Mouse (Mus musculus) limb, embryonic 15.5 days (tissue): Measurements from ENCODE around the gene Hist2h4. TPM values are rescaled to one million over a fixed set of nuclear protein-coding genes. Genes with fewer than 3 reads are reported as not detected.
A peak's percentile ranks its signal among the peaks of the same experiment; 100 is the strongest.
"Not testable (repeated sequence)": the region's sequence is repeated elsewhere in the genome, so short reads cannot be mapped to it uniquely, and the experiment has no call there.

ENCODE experiments used
- ATAC-seq: fragments of 200-750 bp; cut with Nextera tagmentation; 2 replicates; pipeline ENCODE4 v1.8.0; 2017; ENCODE audit warnings: low read depth, moderate TSS enrichment; ENCODE audit not compliant: insufficient number of reproducible peaks, low FRiP score, low TSS enrichment
- H3K27ac ChIP-seq: fragments of 300-500 bp; sonication (generic); 2 replicates; pipeline ENCODE4 v1.5.1; 2015; ENCODE audit warnings: moderate library complexity, mild to moderate bottlenecking, inconsistent platforms
- H3K27me3 ChIP-seq: fragments of 300-500 bp; sonication (generic); 2 replicates; pipeline ENCODE4 v1.6.1; 2015; ENCODE audit warnings: inconsistent platforms
- H3K36me3 ChIP-seq: fragments of 300-500 bp; sonication (generic); 2 replicates; pipeline ENCODE4 v1.6.1; 2015; ENCODE audit warnings: inconsistent platforms
- H3K4me1 ChIP-seq: fragments of 300-500 bp; sonication (generic); 2 replicates; pipeline ENCODE4 v1.6.1; 2015; ENCODE audit warnings: inconsistent platforms
- H3K4me2 ChIP-seq: fragments of 300-500 bp; sonication (generic); 2 replicates; pipeline ENCODE4 v1.6.1; 2015; ENCODE audit warnings: mild to moderate bottlenecking, inconsistent platforms
- H3K4me3 ChIP-seq: fragments of 300-500 bp; sonication (generic); 2 replicates; pipeline ENCODE4 v1.5.1; 2015; ENCODE audit warnings: mild to moderate bottlenecking, inconsistent platforms
- H3K9ac ChIP-seq: fragments of 300-500 bp; sonication (generic); 2 replicates; pipeline ENCODE4 v1.6.1; 2015; ENCODE audit warnings: inconsistent platforms
- H3K9me3 ChIP-seq: fragments of 300-500 bp; sonication (generic); 2 replicates; pipeline ENCODE4 v1.6.1; 2016; ENCODE audit warnings: inconsistent platforms
- WGBS: fragments of 180-500 bp; shearing (Covaris S2); methylation state at CpG from one replicate; pipeline ENCODE4 v1.1.7; 2015; 5-methylcytosine and 5-hydroxymethylcytosine counted together
- polyA plus RNA-seq: library from polyadenylated mRNA; unstranded; fragments of >200 nt; fragmentation: Nextera tagmentation; extraction: Ambion mirVana; gene quantifications from 2 replicates; pipeline ENCODE4 v1.2.1, GENCODE M21; 2015

Hist2h4 gene
- polyA plus RNA-seq: 3.9 and 11.4 TPM in 2 replicates

DNA sequence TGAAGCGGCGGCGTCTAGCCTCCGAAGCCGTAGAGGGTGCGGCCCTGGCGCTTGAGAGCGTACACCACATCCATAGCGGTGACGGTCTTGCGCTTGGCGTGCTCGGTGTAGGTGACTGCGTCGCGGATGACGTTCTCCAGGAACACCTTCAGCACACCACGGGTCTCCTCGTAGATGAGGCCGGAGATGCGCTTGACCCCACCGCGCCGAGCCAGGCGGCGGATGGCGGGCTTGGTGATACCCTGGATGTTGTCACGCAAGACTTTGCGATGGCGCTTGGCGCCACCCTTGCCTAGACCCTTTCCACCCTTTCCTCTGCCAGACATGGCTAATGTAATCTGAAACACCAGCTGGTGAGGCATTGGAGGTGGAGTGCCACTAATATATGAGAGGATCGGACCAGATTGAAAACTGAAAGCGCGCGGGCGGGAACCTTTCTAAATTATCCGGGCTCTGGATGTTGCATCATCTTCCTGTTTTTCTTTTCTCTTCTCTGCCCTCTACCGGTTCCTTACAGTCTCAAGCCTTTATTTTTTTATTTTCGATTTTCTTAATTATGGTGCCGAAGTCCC is at the start of gene Hist2h4:
Hist2h4 (minus strand) TSS at position 333 of the 572 bp plus-strand sequence.
- WGBS: under 1% methylated on average over 40 of the region's 40 CpGs
- peak within 1 kb of the TSS; percentile 73 for H3K9ac ChIP-seq
- peak within 1 kb of the TSS; percentile 98 for H3K27ac ChIP-seq
- peaks cover 25% of the 10 kb centered on the region for H3K4me1 ChIP-seq
- H3K9me3 ChIP-seq: no peaks in the 10 kb centered on the region
- H3K36me3 ChIP-seq: no peaks in the 10 kb centered on the region
- H3K4me3 ChIP-seq: peak within 1 kb of the TSS; percentile 59
- peak within 1 kb of the TSS; percentile 69 for H3K4me2 ChIP-seq
- ATAC-seq: peak; percentile 88
- no peaks in the 10 kb centered on the region for H3K27me3 ChIP-seq

DNA sequence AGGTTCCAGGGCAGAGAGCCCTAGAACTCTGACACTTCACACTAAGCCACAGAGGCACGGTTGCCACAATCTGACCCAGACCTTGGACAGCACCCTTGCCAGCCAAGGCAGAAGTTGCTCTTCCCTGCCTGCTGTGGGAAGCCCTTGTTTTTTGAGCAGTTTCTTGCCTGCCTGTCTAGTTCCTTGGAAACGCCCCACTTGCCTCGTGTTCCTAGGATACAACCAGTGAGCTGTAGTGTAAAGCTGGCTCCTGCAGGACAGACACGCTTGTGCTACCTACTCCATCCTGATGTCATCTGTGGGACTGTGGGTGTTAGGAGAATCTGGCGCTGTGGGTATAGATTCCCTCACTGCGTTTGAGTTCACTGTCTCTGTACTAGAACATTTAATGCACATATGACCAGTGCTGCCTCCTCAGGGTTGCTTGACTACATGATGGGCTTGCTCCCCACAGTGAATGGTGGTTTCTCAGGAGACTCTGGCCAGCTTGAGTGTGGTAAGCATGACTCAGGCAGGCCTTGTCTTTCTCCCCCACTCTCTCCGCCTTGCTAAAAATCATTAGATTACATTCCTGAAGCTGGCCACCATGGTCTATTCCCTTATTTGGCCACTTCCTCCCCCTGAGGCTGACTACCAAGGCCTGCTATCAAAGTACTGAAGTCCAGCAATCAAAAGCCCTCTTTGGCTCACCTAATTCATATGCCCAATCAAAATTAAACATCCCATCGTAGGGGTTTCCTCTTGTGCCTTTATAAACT is 49.4 kb upstream of the Hist2h4 start:
- H3K27me3 ChIP-seq: no peaks in the 10 kb centered on the region
- H3K9me3 ChIP-seq: no peaks in the 10 kb centered on the region
- no peaks in the 10 kb centered on the region for H3K4me1 ChIP-seq
- H3K27ac ChIP-seq: no peak overlapping the region
- no peak overlapping the region for H3K4me2 ChIP-seq
- no peak for ATAC-seq
- H3K36me3 ChIP-seq: no peaks in the 10 kb centered on the region
- no peak overlapping the region for H3K4me3 ChIP-seq
- H3K9ac ChIP-seq: no peak overlapping the region
- WGBS: 64% methylated on average over 8 of the region's 8 CpGs

DNA sequence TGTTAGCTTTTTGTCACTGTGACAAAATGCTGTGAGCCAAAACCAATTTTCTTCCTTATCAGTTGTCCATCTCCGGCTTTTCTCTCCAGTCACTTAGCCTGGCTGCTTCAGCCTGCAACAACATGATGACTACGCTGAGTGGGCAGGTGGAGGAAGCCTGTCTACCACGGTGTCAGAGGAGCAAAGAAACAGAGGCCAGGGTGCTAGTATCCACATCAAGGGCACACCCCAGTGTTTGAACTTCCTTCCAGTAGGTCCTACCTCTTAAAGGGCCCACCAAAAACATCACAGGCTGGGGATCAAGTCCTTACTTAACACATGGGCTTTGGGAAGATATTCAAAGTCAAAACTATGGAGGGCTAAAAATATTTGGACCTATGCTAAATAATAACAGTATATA is 46.3 kb upstream of the Hist2h4 start:
- ATAC-seq: no peak

DNA sequence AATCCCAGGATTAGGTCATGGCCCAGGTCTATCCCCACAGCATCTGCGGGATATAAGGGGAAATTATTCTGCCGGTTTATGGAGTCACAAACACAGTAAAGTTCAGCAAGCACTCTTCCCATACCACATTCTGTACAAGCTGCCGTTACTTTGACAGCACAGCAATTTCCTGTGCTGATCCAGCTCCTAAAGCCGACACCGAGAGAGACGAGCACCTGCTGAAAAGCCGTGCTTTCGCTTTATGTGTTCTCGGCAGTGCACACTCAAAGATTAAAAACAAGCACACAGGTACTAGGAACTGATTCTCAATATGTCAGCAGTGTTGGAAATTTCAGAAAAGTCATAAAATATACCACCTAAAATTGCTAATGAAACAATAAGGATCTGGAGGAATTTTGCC is 43.4 kb upstream of the Hist2h4 start:
- Histone ChIP-seq H3K4me1 (no peaks in the 10 kb centered on the region), H3K36me3 (no peaks in the 10 kb centered on the region), H3K27me3 (0 out of 2 replicates have a peak, but pooled peaks cover 3% of the 10 kb centered on the region), H3K9ac (no peak overlapping the region), H3K4me2 (no peak overlapping the region), H3K9me3 (no peaks in the 10 kb centered on the region), H3K4me3 (no peak overlapping the region), H3K27ac (no peak overlapping the region)
- WGBS: 53% methylated on average over 9 of the region's 9 CpGs
- ATAC-seq: no peak

More for the DNA sequence above, 46.3 kb upstream of the Hist2h4 start:
- H3K9me3 ChIP-seq: no peaks in the 10 kb centered on the region
- 47% methylated on average over 3 of the region's 3 CpGs for WGBS
- H3K27me3 ChIP-seq: 0 out of 2 replicates have a peak, but pooled peaks cover 3% of the 10 kb centered on the region
- H3K4me3 ChIP-seq: no peak overlapping the region
- no peak overlapping the region for H3K4me2 ChIP-seq
- H3K4me1 ChIP-seq: no peaks in the 10 kb centered on the region
- no peaks in the 10 kb centered on the region for H3K36me3 ChIP-seq
- no peak overlapping the region for H3K27ac ChIP-seq
- H3K9ac ChIP-seq: no peak overlapping the region

DNA sequence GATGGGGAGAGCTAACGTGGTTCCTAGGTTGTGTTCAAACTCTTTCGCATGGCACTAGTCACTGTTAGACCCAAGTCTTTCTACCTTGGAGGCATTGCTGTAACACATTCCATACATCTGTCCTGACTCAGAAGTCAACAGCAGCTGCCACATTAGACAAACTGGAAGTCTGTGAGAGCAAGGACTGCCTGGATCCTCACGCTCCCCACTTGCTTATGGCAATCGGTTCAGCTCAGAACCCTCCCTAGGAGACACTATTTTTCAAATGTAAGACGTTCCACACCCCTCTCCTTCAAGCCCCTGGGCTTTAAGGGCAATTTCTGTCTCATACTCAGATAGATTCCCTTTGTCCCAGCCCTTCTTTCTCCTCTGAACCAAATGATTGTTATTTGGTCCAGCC is 39.0 kb upstream of the Hist2h4 start:
- H3K4me2 ChIP-seq: no peak overlapping the region
- ATAC-seq: no peak
- no peaks in the 10 kb centered on the region for H3K9me3 ChIP-seq
- H3K4me1 ChIP-seq: no peaks in the 10 kb centered on the region
- no peak overlapping the region for H3K4me3 ChIP-seq
- 0 out of 2 replicates have a peak, but pooled peaks cover 3% of the 10 kb centered on the region for H3K27me3 ChIP-seq
- H3K36me3 ChIP-seq: no peaks in the 10 kb centered on the region
- no peak overlapping the region for H3K9ac ChIP-seq
- no peak overlapping the region for H3K27ac ChIP-seq
- WGBS: 74% methylated on average over 5 of the region's 5 CpGs

DNA sequence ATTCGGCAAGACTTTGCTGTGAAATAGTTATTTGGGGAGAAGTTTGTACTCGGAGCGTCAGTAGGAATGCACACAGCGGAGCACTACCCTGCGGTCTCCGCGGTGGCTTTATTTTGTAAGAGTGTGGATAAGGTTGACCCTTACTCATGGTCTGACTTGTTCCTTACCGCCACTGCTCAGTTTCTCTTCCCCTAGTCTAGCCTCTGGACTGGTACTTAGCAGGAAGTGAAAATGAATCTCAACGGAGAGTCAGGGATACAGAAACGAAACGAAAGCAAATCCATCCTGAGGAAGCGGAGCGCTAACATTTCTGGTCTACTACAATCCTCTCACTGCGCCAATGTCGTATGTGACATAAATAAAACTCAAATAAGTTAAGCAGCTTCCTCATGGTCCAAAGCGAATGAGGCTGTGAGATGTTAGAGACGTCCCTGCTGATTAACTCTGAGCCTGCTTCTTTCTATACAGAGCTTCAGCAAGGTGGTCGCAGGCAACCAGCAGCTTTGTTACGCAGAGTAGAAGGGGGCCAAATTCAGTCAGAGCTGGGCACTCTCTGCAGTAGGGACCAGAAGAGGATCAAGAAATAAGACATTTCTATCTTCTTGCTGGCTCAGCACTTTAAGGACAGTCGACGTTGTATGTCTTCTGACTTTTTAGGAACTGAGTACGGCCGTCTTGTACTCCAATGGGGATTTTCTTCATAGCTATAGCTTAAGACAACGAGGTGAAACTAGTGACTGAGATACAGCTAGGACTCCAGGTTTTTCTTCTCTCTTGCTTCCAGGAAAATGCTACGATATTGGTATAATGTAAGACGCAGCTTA is 37.8 kb upstream of the Hist2h4 start:
- H3K27me3 ChIP-seq: no peaks in the 10 kb centered on the region
- H3K4me3 ChIP-seq: peak overlapping the region; percentile 25
- no peaks in the 10 kb centered on the region for H3K36me3 ChIP-seq
- peak overlapping the region; percentile 19 for H3K4me2 ChIP-seq
- ATAC-seq: no peak
- H3K4me1 ChIP-seq: no peaks in the 10 kb centered on the region
- WGBS: 64% methylated on average over 26 of the region's 26 CpGs
- H3K27ac ChIP-seq: no peak overlapping the region
- no peaks in the 10 kb centered on the region for H3K9me3 ChIP-seq
- H3K9ac ChIP-seq: no peak overlapping the region

DNA sequence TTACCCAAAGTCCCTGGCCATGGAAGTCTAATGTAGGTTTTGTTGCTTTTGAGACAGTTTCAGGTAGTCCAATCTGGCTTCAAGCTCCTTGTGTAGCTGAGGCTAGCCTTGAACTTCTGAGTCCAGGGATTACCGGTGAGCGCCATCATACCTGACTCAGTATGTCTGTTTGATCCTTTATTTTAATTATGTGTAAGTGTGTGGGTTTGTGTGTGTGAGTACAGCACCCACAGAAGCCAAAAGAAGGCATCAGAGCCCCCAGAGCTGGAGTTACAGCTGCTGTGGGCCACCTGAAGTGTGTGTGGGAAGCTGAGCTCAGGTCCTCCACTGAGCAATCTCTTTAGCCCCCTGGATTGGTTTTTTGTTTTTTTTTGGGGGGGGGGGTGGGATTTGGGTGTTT is 36.5 kb upstream of the Hist2h4 start:
- H3K4me2 ChIP-seq: no peak overlapping the region
- H3K4me1 ChIP-seq: no peaks in the 10 kb centered on the region
- no peaks in the 10 kb centered on the region for H3K27me3 ChIP-seq
- 98% methylated on average over 2 of the region's 2 CpGs for WGBS
- H3K9me3 ChIP-seq: no peaks in the 10 kb centered on the region
- no peak overlapping the region for H3K27ac ChIP-seq
- no peak for ATAC-seq
- H3K9ac ChIP-seq: no peak overlapping the region
- no peaks in the 10 kb centered on the region for H3K36me3 ChIP-seq
- H3K4me3 ChIP-seq: no peak overlapping the region

GRCm38 (mm10) chr3:96298360-96298759 is 35.2 kb upstream of the Hist2h4 start:
- Histone ChIP-seq H3K9ac (no peak overlapping the region), H3K27me3 (no peaks in the 10 kb centered on the region), H3K4me3 (no peak overlapping the region), H3K4me2 (no peak overlapping the region), H3K36me3 (no peaks in the 10 kb centered on the region), H3K4me1 (no peaks in the 10 kb centered on the region), H3K9me3 (no peaks in the 10 kb centered on the region), H3K27ac (no peak overlapping the region)
- WGBS: 87% methylated on average over 4 of the region's 4 CpGs
- no peak for ATAC-seq

DNA sequence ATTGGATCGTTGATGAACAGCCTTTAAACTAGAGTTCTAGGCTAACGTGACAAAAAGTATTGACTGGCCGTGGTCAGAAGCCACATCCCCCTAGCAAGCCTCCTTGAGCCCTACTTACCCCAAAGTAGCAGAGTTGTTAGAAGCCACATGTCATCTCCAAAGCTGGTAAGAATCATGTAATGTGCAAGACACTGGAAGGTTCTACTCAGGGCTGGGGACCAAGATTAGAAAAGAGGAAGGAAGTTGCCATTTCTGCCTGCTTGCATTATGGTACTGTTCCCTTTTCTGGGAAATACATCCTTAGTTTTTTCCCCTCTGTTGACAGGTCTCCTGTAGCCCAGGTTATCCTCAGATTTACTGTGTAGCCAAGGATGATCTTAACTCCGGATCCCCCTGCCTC is 30.7 kb upstream of the Hist2h4 start, which contains the start of gene Fcgr1:
Fcgr1 (minus strand) TSS at position 183 of the 400 bp plus-strand sequence.
- Histone ChIP-seq H3K27me3 (no peaks in the 10 kb centered on the region), H3K4me2 (no peak within 1 kb of the TSS), H3K4me1 (no peaks in the 10 kb centered on the region), H3K4me3 (no peak within 1 kb of the TSS), H3K27ac (no peak within 1 kb of the TSS), H3K9me3 (no peaks in the 10 kb centered on the region), H3K9ac (no peak within 1 kb of the TSS), H3K36me3 (no peaks in the 10 kb centered on the region)
- no peak for ATAC-seq
- WGBS: 78% methylated on average over 4 of the region's 4 CpGs

- no peak for ATAC-seq
- no peak overlapping the region for H3K27ac ChIP-seq
- 52% methylated on average over 5 of the region's 5 CpGs for WGBS
- no peaks in the 10 kb centered on the region for H3K9me3 ChIP-seq
- no peak overlapping the region for H3K4me2 ChIP-seq
- H3K9ac ChIP-seq: no peak overlapping the region
- no peaks in the 10 kb centered on the region for H3K36me3 ChIP-seq
- no peaks in the 10 kb centered on the region for H3K27me3 ChIP-seq
- H3K4me1 ChIP-seq: no peaks in the 10 kb centered on the region
- no peak overlapping the region for H3K4me3 ChIP-seq
Observed at GRCm38 (mm10) chr3:96293368-96293767, 30.3 kb upstream of the Hist2h4 start.

GRCm38 (mm10) chr3:96292641-96293040 is 29.5 kb upstream of the Hist2h4 start:
- no peaks in the 10 kb centered on the region for H3K27me3 ChIP-seq
- 42% methylated on average over 6 of the region's 6 CpGs for whole genome bisulfite sequencing
- no peaks in the 10 kb centered on the region for H3K9me3 ChIP-seq
- no peak overlapping the region for H3K4me3 ChIP-seq
- H3K27ac ChIP-seq: no peak overlapping the region
- no peak overlapping the region for H3K9ac ChIP-seq
- no peaks in the 10 kb centered on the region for H3K36me3 ChIP-seq
- no peak overlapping the region for H3K4me2 ChIP-seq
- ATAC-seq: no peak
- H3K4me1 ChIP-seq: no peaks in the 10 kb centered on the region

GRCm38 (mm10) chr3:96290727-96291126 is 27.6 kb upstream of the Hist2h4 start:
- H3K9ac ChIP-seq, ATAC-seq, H3K36me3 ChIP-seq, H3K27me3 ChIP-seq, H3K9me3 ChIP-seq, H3K27ac ChIP-seq, H3K4me1 ChIP-seq, H3K4me3 ChIP-seq, H3K4me2 ChIP-seq: not testable (repeated sequence)
- WGBS: 92% methylated on average over 3 of the region's 3 CpGs
